Mouse (Mus musculus) heart, adult 2 months (tissue): ENCODE results near the gene Gm49337.

Experiments
- CTCF ChIP-seq: fragments of 200-600 bp; IDR thresholded peaks from 2 replicates; pipeline ENCODE4 v1.8.1; 2022; ENCODE audit warnings: antibody characterized with exemption, mild to moderate bottlenecking, moderate library complexity
- EP300 ChIP-seq: fragments of 200-500 bp; IDR thresholded peaks from 2 replicates; pipeline ENCODE4 v1.6.1; 2011; ENCODE audit warnings: low read depth, low read length, control low read depth; ENCODE audit not compliant: insufficient read depth

GRCm38 (mm10) chr4:116342119-116342518, 168.9 kb downstream of the Gm49337 start:
- peak; percentile 88 for TF ChIP-seq CTCF
- TF ChIP-seq EP300 = no peak
